Mouse (Mus musculus) liver, embryonic 11.5 days (tissue): ENCODE data around the gene Plcl2. TPM values are rescaled to one million over a fixed set of nuclear protein-coding genes. Genes with fewer than 3 reads are reported as not detected.

Source experiments
- ATAC-seq: fragments of 200-750 bp; cut with Nextera tagmentation; replicated peaks from 2 replicates; pipeline ENCODE4 v1.8.0; 2017; ENCODE audit warnings: moderate number of reproducible peaks, mild to moderate bottlenecking, moderate TSS enrichment, moderate library complexity; ENCODE audit not compliant: low FRiP score
- DNase-seq: peaks from one replicate; pipeline ENCODE4 v3.0.0-alpha.2; 2017; ENCODE audit warnings: low spot score
- H3K27ac ChIP-seq: fragments of 300-500 bp; sonication (generic); 2 replicates; pipeline ENCODE4 v1.5.1; 2014; ENCODE audit warnings: mild to moderate bottlenecking, low read depth, low read length, control low read depth
- H3K27me3 ChIP-seq: fragments of 300-500 bp; sonication (generic); replicated peaks from 2 replicates; pipeline ENCODE4 v1.6.1; 2014; ENCODE audit warnings: low read length, mixed read lengths; ENCODE audit not compliant: control insufficient read depth, insufficient read depth
- H3K36me3 ChIP-seq: fragments of 300-500 bp; sonication (generic); 2 replicates; pipeline ENCODE4 v1.6.1; 2014; ENCODE audit warnings: mild to moderate bottlenecking, low read length, moderate library complexity, mixed read lengths; ENCODE audit not compliant: control insufficient read depth, insufficient read depth
- H3K4me1 ChIP-seq: fragments of 300-500 bp; sonication (generic); replicated peaks from 2 replicates; pipeline ENCODE4 v1.6.1; 2014; ENCODE audit warnings: low read length, mixed read lengths; ENCODE audit not compliant: control insufficient read depth, insufficient read depth
- H3K4me2 ChIP-seq: fragments of 300-500 bp; sonication (generic); 2 replicates; pipeline ENCODE4 v1.6.1; 2014; ENCODE audit warnings: mild to moderate bottlenecking, control low read depth, moderate library complexity
- H3K4me3 ChIP-seq: fragments of 300-500 bp; sonication (generic); 2 replicates; pipeline ENCODE4 v1.5.1; 2014; ENCODE audit warnings: low read depth, low read length, control low read depth
- H3K9ac ChIP-seq: fragments of 300-500 bp; sonication (generic); 2 replicates; pipeline ENCODE4 v1.6.1; 2014; ENCODE audit warnings: low read depth, low read length, control low read depth
- H3K9me3 ChIP-seq: fragments of 300-500 bp; sonication (generic); 2 replicates; pipeline ENCODE4 v1.6.1; 2016; ENCODE audit warnings: low read length, inconsistent platforms, mixed read lengths; ENCODE audit not compliant: control insufficient read depth
- WGBS: fragments of 180-500 bp; shearing (Covaris S2); extraction: QIAGEN DNeasy Blood & Tissue Kit; methylation state at CpG from one replicate; pipeline ENCODE4 v1.1.7; 2014; 5-methylcytosine and 5-hydroxymethylcytosine counted together
- polyA plus RNA-seq: library from polyadenylated mRNA; unstranded; fragments of >200 nt; fragmentation: Nextera tagmentation; extraction: Ambion mirVana; gene quantifications from 2 replicates; pipeline ENCODE4 v1.2.1, GENCODE M21; 2014

The Plcl2 gene
- polyA plus RNA-seq, 1 experiment from 2014 or later, result 3.4 TPM

GRCm38 (mm10) chr17:50570681-50571398 is 61.6 kb downstream of the Plcl2 start:
- WGBS, result 78% methylated on average over 5 of the region's 5 CpGs
- H3K4me3 ChIP-seq, result no peak overlapping the region
- H3K9me3 ChIP-seq, result no peaks in the 10 kb centered on the region
- ATAC-seq (no peak), DNase-seq (no peak)
- no peak overlapping the region for H3K27ac ChIP-seq
- H3K36me3 ChIP-seq, result no peaks in the 10 kb centered on the region
- peaks cover 2% of the 10 kb centered on the region; the same call in 1 of the 2 replicates for H3K4me1 ChIP-seq
- no peaks in the 10 kb centered on the region for H3K27me3 ChIP-seq
- H3K9ac ChIP-seq, result no peak overlapping the region
- H3K4me2 ChIP-seq, result no peak overlapping the region

GRCm38 (mm10) chr17:50574161-50574560 is 65.0 kb downstream of the Plcl2 start:
- no peak for ATAC-seq
- no peaks in the 10 kb centered on the region for H3K9me3 ChIP-seq
- peaks cover 2% of the 10 kb centered on the region; the same call in 1 of the 2 replicates for H3K4me1 ChIP-seq
- H3K4me2 ChIP-seq, result no peak overlapping the region
- WGBS, result 91% methylated on average over 12 of the region's 12 CpGs
- H3K9ac ChIP-seq, result no peak overlapping the region
- no peak for DNase-seq
- H3K36me3 ChIP-seq, result no peaks in the 10 kb centered on the region
- no peak overlapping the region for H3K4me3 ChIP-seq
- H3K27ac ChIP-seq, result no peak overlapping the region
- no peaks in the 10 kb centered on the region for H3K27me3 ChIP-seq

- DNase-seq, result no peak
- Histone ChIP-seq H3K27me3 (no peaks in the 10 kb centered on the region), H3K4me1 (no peaks in the 10 kb centered on the region), H3K4me2 (no peak overlapping the region), H3K36me3 (no peaks in the 10 kb centered on the region), H3K27ac (no peak overlapping the region), H3K9ac (no peak overlapping the region), H3K4me3 (no peak overlapping the region), H3K9me3 (no peaks in the 10 kb centered on the region)
- WGBS, result 84% methylated on average over 3 of the region's 3 CpGs
- no peak for ATAC-seq
Measured at GRCm38 (mm10) chr17:50580416-50580815, 71.2 kb downstream of the Plcl2 start.

GRCm38 (mm10) chr17:50586834-50587233 is 77.6 kb downstream of the Plcl2 start:
- no peaks in the 10 kb centered on the region for H3K4me1 ChIP-seq
- DNase-seq (no peak), ATAC-seq (no peak)
- H3K27ac ChIP-seq, result no peak overlapping the region
- H3K4me2 ChIP-seq, result no peak overlapping the region
- no peaks in the 10 kb centered on the region for H3K27me3 ChIP-seq
- H3K9me3 ChIP-seq, result no peaks in the 10 kb centered on the region
- H3K9ac ChIP-seq, result no peak overlapping the region
- 85% methylated on average over 5 of the region's 5 CpGs for WGBS
- no peak overlapping the region for H3K4me3 ChIP-seq
- H3K36me3 ChIP-seq, result no peaks in the 10 kb centered on the region

- DNase-seq (no peak), ATAC-seq (no peak)
- H3K4me3 ChIP-seq, result no peak overlapping the region
- H3K9ac ChIP-seq, result no peak overlapping the region
- H3K9me3 ChIP-seq, result no peaks in the 10 kb centered on the region
- no peaks in the 10 kb centered on the region for H3K27me3 ChIP-seq
- no peaks in the 10 kb centered on the region for H3K36me3 ChIP-seq
- WGBS, result 69% methylated on average over 3 of the region's 3 CpGs
- H3K4me2 ChIP-seq, result no peak overlapping the region
- H3K4me1 ChIP-seq, result no peaks in the 10 kb centered on the region
- H3K27ac ChIP-seq, result no peak overlapping the region
Measured at GRCm38 (mm10) chr17:50587941-50588340, 78.7 kb downstream of the Plcl2 start.

- H3K27me3 ChIP-seq, result no peaks in the 10 kb centered on the region
- no peaks in the 10 kb centered on the region for H3K36me3 ChIP-seq
- WGBS, result 73% methylated on average over 6 of the region's 6 CpGs
- no peak overlapping the region for H3K27ac ChIP-seq
- H3K9me3 ChIP-seq, result no peaks in the 10 kb centered on the region
- H3K9ac ChIP-seq, result no peak overlapping the region
- no peak overlapping the region for H3K4me3 ChIP-seq
- ATAC-seq (no peak), DNase-seq (no peak)
- no peaks in the 10 kb centered on the region for H3K4me1 ChIP-seq
- no peak overlapping the region for H3K4me2 ChIP-seq
Measured at GRCm38 (mm10) chr17:50600178-50600577, 91.0 kb downstream of the Plcl2 start.

- WGBS, result 82% methylated on average over 1 of the region's 1 CpGs
- DNase-seq, result no peak
- H3K9ac ChIP-seq, result no peak overlapping the region
- ATAC-seq, result no peak
- no peak overlapping the region for H3K4me3 ChIP-seq
- H3K9me3 ChIP-seq, result no peaks in the 10 kb centered on the region
- no peak overlapping the region for H3K4me2 ChIP-seq
- no peaks in the 10 kb centered on the region for H3K4me1 ChIP-seq
- no peaks in the 10 kb centered on the region for H3K27me3 ChIP-seq
- H3K27ac ChIP-seq, result no peak overlapping the region
- H3K36me3 ChIP-seq, result no peaks in the 10 kb centered on the region
Measured at GRCm38 (mm10) chr17:50600696-50601095, 91.5 kb downstream of the Plcl2 start.

GRCm38 (mm10) chr17:50606890-50607289 is 97.7 kb downstream of the Plcl2 start:
- no peak overlapping the region for H3K9ac ChIP-seq
- H3K27me3 ChIP-seq, result no peaks in the 10 kb centered on the region
- no peak overlapping the region for H3K4me2 ChIP-seq
- H3K27ac ChIP-seq, result no peak overlapping the region
- 90% methylated on average over 2 of the region's 2 CpGs for WGBS
- H3K9me3 ChIP-seq, result no peaks in the 10 kb centered on the region
- H3K4me1 ChIP-seq, result no peaks in the 10 kb centered on the region
- H3K36me3 ChIP-seq, result peaks cover 4% of the 10 kb centered on the region; the same call in 1 of the 2 replicates
- no peak for ATAC-seq
- no peak for DNase-seq
- no peak overlapping the region for H3K4me3 ChIP-seq

- Histone ChIP-seq H3K36me3 (peaks cover 6% of the 10 kb centered on the region; the same call in 1 of the 2 replicates), H3K27ac (no peak overlapping the region), H3K27me3 (no peaks in the 10 kb centered on the region), H3K4me3 (no peak overlapping the region), H3K4me2 (no peak overlapping the region), H3K9me3 (no peaks in the 10 kb centered on the region), H3K4me1 (no peaks in the 10 kb centered on the region), H3K9ac (no peak overlapping the region)
- WGBS, result 92% methylated on average over 4 of the region's 4 CpGs
- DNase-seq (no peak), ATAC-seq (no peak)
Measured at GRCm38 (mm10) chr17:50609908-50610307, 100.7 kb downstream of the Plcl2 start.
